Mouse (Mus musculus) liver, embryonic 15.5 days (tissue): ENCODE measurements around the gene Zfp853. TPM values are rescaled to one million over a fixed set of nuclear protein-coding genes. Genes with fewer than 3 reads are reported as not detected.

Experiments
- ATAC-seq: fragments of 200-750 bp; cut with Nextera tagmentation; 2 replicates; pipeline ENCODE4 v1.8.0; 2017; ENCODE audit warnings: moderate number of reproducible peaks, mild to moderate bottlenecking, moderate library complexity; ENCODE audit not compliant: insufficient read depth
- H3K27ac ChIP-seq: fragments of 300-500 bp; sonication (generic); replicated peaks from 2 replicates; pipeline ENCODE4 v1.5.1; 2015; ENCODE audit warnings: mild to moderate bottlenecking, inconsistent platforms
- H3K27me3 ChIP-seq: fragments of 300-500 bp; sonication (generic); 2 replicates; pipeline ENCODE4 v1.6.1; 2015; ENCODE audit warnings: mild to moderate bottlenecking, inconsistent platforms
- H3K36me3 ChIP-seq: fragments of 300-500 bp; sonication (generic); replicated peaks from 2 replicates; pipeline ENCODE4 v1.6.1; 2015; ENCODE audit warnings: moderate library complexity, mild to moderate bottlenecking, inconsistent platforms
- H3K4me1 ChIP-seq: fragments of 300-500 bp; sonication (generic); replicated peaks from 2 replicates; pipeline ENCODE4 v1.6.1; 2015; ENCODE audit warnings: inconsistent platforms
- H3K4me2 ChIP-seq: fragments of 300-500 bp; sonication (generic); 2 replicates; pipeline ENCODE4 v1.6.1; 2015; ENCODE audit warnings: moderate library complexity, mild to moderate bottlenecking, inconsistent platforms
- H3K4me3 ChIP-seq: fragments of 300-500 bp; sonication (generic); replicated peaks from 2 replicates; pipeline ENCODE4 v1.5.1; 2015; ENCODE audit warnings: mild to moderate bottlenecking, inconsistent platforms
- H3K9ac ChIP-seq: fragments of 300-500 bp; sonication (generic); 2 replicates; pipeline ENCODE4 v1.6.1; 2015; ENCODE audit warnings: moderate library complexity, mild to moderate bottlenecking, inconsistent platforms
- H3K9me3 ChIP-seq: fragments of 300-500 bp; sonication (generic); replicated peaks from 2 replicates; pipeline ENCODE4 v1.6.1; 2016; ENCODE audit warnings: inconsistent platforms
- WGBS: fragments of 180-500 bp; shearing (Covaris S2); methylation state at CpG from one replicate; pipeline ENCODE4 v1.1.7; 2015; ENCODE audit warnings: mixed read lengths; ENCODE audit not compliant: insufficient replicate concordance; 5-methylcytosine and 5-hydroxymethylcytosine counted together
- polyA plus RNA-seq: library from polyadenylated mRNA; unstranded; fragments of >200 nt; fragmentation: Nextera tagmentation; extraction: Ambion mirVana; gene quantifications from 2 replicates; pipeline ENCODE4 v1.2.1, GENCODE M21; 2015

The Zfp853 gene
- polyA plus RNA-seq, 1 experiment from 2014 or later = not detected

DNA sequence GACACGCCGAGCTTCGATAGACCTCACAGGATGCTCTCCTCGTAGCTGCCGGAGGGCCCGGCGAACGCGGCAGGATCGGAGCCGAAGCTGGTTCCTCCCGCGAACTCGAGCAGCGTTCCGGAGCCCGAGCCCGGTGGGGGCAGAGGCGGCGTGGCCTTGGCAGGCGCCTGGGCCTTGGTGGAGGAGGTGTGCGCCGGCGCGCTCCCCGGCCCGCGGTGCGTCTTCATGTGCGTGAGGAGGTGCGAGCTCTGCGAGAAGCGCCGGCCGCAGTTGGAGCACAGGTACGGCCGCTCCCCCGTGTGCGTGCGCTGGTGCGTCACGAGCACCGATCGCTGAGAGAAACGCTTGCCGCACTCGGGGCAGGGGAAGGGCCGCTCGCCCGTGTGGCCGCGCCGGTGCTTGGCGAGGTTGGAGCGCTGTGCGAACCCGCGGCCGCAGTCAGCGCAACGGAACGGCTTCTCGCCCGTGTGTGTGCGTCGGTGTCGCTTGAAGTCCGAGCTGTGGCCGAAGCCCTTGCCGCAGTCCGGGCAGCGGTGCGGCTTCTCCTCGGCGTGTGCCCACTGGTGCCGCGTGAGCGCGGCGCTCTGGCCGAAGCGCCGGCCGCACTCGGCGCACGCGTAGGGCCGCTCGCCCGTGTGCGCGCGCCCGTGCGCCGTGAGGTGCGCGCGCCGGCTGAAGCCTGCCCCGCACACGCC is 40.1 kb downstream of the Zfp853 start:
- H3K4me1 ChIP-seq = peaks cover 13% of the 10 kb centered on the region
- peak overlapping the region; percentile 34 for H3K4me3 ChIP-seq
- no peak overlapping the region for H3K27ac ChIP-seq
- no peaks in the 10 kb centered on the region for H3K36me3 ChIP-seq
- no peak for ATAC-seq
- peak overlapping the region; percentile 54 for H3K4me2 ChIP-seq
- no peak overlapping the region for H3K9ac ChIP-seq
- 5% methylated on average over 103 of the region's 103 CpGs for WGBS
- no peaks in the 10 kb centered on the region for H3K9me3 ChIP-seq
- peaks cover 80% of the 10 kb centered on the region for H3K27me3 ChIP-seq

DNA sequence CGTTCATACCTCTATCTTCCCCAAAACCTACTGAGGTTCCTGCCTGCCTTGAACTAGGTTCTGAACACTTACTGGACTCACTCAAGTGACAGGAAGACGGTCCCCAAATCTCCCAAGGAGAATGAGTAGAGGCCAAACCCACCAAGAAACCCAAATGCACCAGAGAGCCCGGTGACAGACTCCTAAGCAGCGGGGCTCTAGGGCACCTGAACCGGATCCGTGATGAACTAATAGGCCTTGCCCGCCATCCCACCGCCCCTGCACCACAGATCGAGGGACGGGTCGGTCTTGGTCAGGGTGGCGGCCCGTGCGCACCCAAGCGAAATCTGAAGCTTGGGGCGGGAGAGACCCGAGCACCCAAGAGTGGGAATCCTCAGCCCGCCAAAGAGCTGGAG is 40.6 kb downstream of the Zfp853 start:
- 15% methylated on average over 18 of the region's 18 CpGs for WGBS
- ATAC-seq = no peak
- H3K36me3 ChIP-seq = no peaks in the 10 kb centered on the region
- peaks cover 13% of the 10 kb centered on the region for H3K4me1 ChIP-seq
- H3K9me3 ChIP-seq = no peaks in the 10 kb centered on the region
- H3K4me2 ChIP-seq = no peak overlapping the region
- H3K4me3 ChIP-seq = no peak overlapping the region
- no peak overlapping the region for H3K27ac ChIP-seq
- H3K9ac ChIP-seq = no peak overlapping the region
- peaks cover 75% of the 10 kb centered on the region for H3K27me3 ChIP-seq

DNA sequence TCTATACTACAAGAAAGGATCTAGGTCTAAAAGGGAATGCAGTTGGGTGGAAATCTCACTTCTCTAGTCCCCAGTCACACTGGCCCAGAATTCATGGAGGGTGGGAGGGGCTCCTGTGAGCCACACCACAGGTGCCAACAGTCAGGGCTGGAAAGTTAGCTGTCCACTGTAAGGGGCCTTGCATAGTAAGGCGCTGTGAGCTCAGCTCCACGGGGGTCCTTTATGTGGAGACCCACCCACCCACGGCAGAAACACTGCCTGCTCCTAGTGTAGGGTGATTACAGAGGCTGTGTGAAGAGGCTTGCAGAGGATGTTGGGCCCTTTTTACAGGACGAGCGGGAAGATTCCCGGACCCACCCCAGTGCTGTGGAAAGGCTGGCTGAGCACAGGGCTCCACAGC is 41.4 kb downstream of the Zfp853 start:
- WGBS = 40% methylated on average over 6 of the region's 6 CpGs
- Histone ChIP-seq H3K4me3 (no peak overlapping the region), H3K9ac (no peak overlapping the region), H3K9me3 (no peaks in the 10 kb centered on the region), H3K4me2 (no peak overlapping the region), H3K4me1 (peaks cover 13% of the 10 kb centered on the region), H3K27ac (no peak overlapping the region), H3K27me3 (peaks cover 67% of the 10 kb centered on the region), H3K36me3 (no peaks in the 10 kb centered on the region)
- ATAC-seq = no peak

DNA sequence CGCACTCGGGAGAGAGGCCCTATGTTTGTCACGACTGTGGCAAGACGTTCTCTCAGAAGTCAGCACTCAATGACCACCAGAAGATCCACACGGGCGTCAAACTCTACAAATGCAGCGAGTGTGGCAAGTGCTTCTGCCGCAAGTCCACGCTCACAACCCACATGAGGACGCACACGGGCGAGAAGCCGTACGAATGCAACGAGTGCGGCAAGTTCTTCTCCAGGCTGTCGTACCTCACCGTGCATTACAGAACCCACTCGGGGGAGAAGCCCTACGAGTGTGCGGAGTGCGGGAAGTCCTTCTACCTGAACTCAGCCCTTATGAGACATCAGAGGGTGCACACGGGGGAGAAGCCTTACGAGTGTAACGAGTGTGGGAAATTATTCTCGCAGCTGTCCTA is 48.5 kb downstream of the Zfp853 start:
- Histone ChIP-seq H3K4me2 (no peak overlapping the region), H3K27me3 (no peaks in the 10 kb centered on the region), H3K27ac (no peak overlapping the region), H3K4me1 (no peaks in the 10 kb centered on the region), H3K4me3 (no peak overlapping the region), H3K9me3 (no peaks in the 10 kb centered on the region), H3K9ac (no peak overlapping the region), H3K36me3 (peaks cover 62% of the 10 kb centered on the region)
- 91% methylated on average over 26 of the region's 26 CpGs for WGBS
- no peak for ATAC-seq

Other genes starting within 250 kb of the Zfp853 start
- gene Rnf216, start 180.6 kb downstream of the Zfp853 start, polyA plus RNA-seq = 13.2 and 13.9 TPM in 2 replicates
- gene Olfr718-ps1, start 146.0 kb downstream of the Zfp853 start, polyA plus RNA-seq = not detected in 2 replicates
- gene Rbak, start 112.8 kb downstream of the Zfp853 start, polyA plus RNA-seq = 1.3 TPM in 2 replicates
- gene Spdye4b, start 112.6 kb downstream of the Zfp853 start, polyA plus RNA-seq = not detected in 2 replicates
- gene Spdye4a, start 66.7 kb downstream of the Zfp853 start, polyA plus RNA-seq = not detected in 2 replicates
- 1.6 and 1.8 TPM in 2 replicates for gene Zfp12, start 58.5 kb downstream of the Zfp853 start, polyA plus RNA-seq
- 0.23 and 0.44 TPM in 2 replicates for gene Zfp316, start 23.6 kb downstream of the Zfp853 start, polyA plus RNA-seq
- 21.8 and 23.2 TPM in 2 replicates for gene E130309D02Rik, start 21.7 kb upstream of the Zfp853 start, polyA plus RNA-seq
- 24.9 and 26.1 TPM in 2 replicates for gene Zdhhc4, start 35.6 kb upstream of the Zfp853 start, polyA plus RNA-seq
- gene Grid2ip, start 63.7 kb upstream of the Zfp853 start, polyA plus RNA-seq = not detected in 2 replicates
- gene Kdelr2, start 110.2 kb upstream of the Zfp853 start, polyA plus RNA-seq = 134 and 140 TPM in 2 replicates
- 8.3 and 9.3 TPM in 2 replicates for gene Daglb, start 171.0 kb upstream of the Zfp853 start, polyA plus RNA-seq
- gene Rac1, start 234.4 kb upstream of the Zfp853 start, polyA plus RNA-seq = 155 and 162 TPM in 2 replicates